Mouse (Mus musculus) cerebellum, adult 2 months (tissue): ENCODE measurements around the gene Mapk9.

Source experiments
- CTCF ChIP-seq: fragments of 200-500 bp; IDR thresholded peaks from 2 replicates; pipeline ENCODE4 v1.5.1; 2011; ENCODE audit warnings: low read depth, mild to moderate bottlenecking, control low read depth, low read length, moderate library complexity, borderline replicate concordance; ENCODE audit not compliant: insufficient read depth
- POLR2A ChIP-seq: fragments of 200-500 bp; IDR thresholded peaks from 2 replicates; pipeline ENCODE4 v1.6.1; 2011; ENCODE audit warnings: low read length, control low read depth, borderline replicate concordance; ENCODE audit not compliant: insufficient read depth

- TF ChIP-seq CTCF = peak; percentile 73
- TF ChIP-seq POLR2A = no peak
Observed at GRCm38 (mm10) chr11:49869762-49870161, 23.2 kb downstream of the Mapk9 start.
